Mouse (Mus musculus) adrenal gland, postnatal 0 days (tissue): Measurements from ENCODE around the gene Plxna2. TPM values are rescaled to one million over a fixed set of nuclear protein-coding genes. Genes with fewer than 3 reads are reported as not detected.

Experiments used
- microRNA-seq: library from miRNA; unstranded; fragments of <30 nt; microRNA quantifications from one replicate; pipeline ENCODE4, GENCODE M21; 2016; ENCODE audit warnings: borderline replicate concordance; ENCODE audit not compliant: insufficient number of aligned reads
- polyA plus RNA-seq: library from polyadenylated mRNA; unstranded; fragments of >200 nt; fragmentation: Nextera tagmentation; extraction: Ambion mirVana; gene quantifications from 2 replicates; pipeline ENCODE4 v1.2.1, GENCODE M21; 2015

The Plxna2 gene
- polyA plus RNA-seq: 1.2 and 1.4 TPM in 2 replicates

GRCm38 (mm10) chr1:194617918-194618317 lies at the start of gene Plxna2:
TSS of gene Plxna2 (plus strand) at chr1:194618218.

Small RNAs within 50 kb of the gene (microRNA-seq; reads per million reads assigned to microRNA genes)
- gene Mir3962: 1.4 reads per million
